Mouse (Mus musculus) T-helper 2 cell (primary cell): Measurements from ENCODE around the gene Rbm5.

Experiments
- in situ Hi-C: fragments of 300-600 bp; cut with MboI, MseI; formaldehyde crosslinking; loops from one replicate; pipeline ENCODE4 v1.15.1; 2025; ENCODE audit warnings: high pct_unique_total_duplicates

Gene Rbm5

GRCm38 (mm10) chr9:107735356-107736184 lies 35.2 kb downstream of the Rbm5 start:
- in situ Hi-C loops = no loop called here

- in situ Hi-C loops = loop anchor here (5.0 kb wide), 1 partner anchor 47 kb away; no protein-coding TSS in a partner anchor
Measured at GRCm38 (mm10) chr9:107734567-107734971, 36.2 kb downstream of the Rbm5 start.

- in situ Hi-C loops = loop anchor here (5.0 kb wide), 1 partner anchor 42 kb away; no protein-coding TSS in a partner anchor
Measured at GRCm38 (mm10) chr9:107729709-107730108, 41.1 kb downstream of the Rbm5 start.

- in situ Hi-C loops = no loop called here
Measured at GRCm38 (mm10) chr9:107728919-107729670, 41.7 kb downstream of the Rbm5 start.

- in situ Hi-C loops = no loop called here
Measured at GRCm38 (mm10) chr9:107727041-107727440, 43.8 kb downstream of the Rbm5 start.

- in situ Hi-C loops = no loop called here
Measured at GRCm38 (mm10) chr9:107724796-107725195, 46.0 kb downstream of the Rbm5 start.

GRCm38 (mm10) chr9:107723794-107724531 lies 46.8 kb downstream of the Rbm5 start:
- in situ Hi-C loops = no loop called here

- in situ Hi-C loops = no loop called here
Measured at GRCm38 (mm10) chr9:107723292-107723691, 47.5 kb downstream of the Rbm5 start.

GRCm38 (mm10) chr9:107718781-107719540 lies 51.8 kb downstream of the Rbm5 start:
- in situ Hi-C loops = no loop called here

GRCm38 (mm10) chr9:107716951-107717350 lies 53.8 kb downstream of the Rbm5 start:
- in situ Hi-C loops = no loop called here

GRCm38 (mm10) chr9:107715632-107716031 lies 55.2 kb downstream of the Rbm5 start:
- in situ Hi-C loops = no loop called here

GRCm38 (mm10) chr9:107714221-107714952 lies 56.4 kb downstream of the Rbm5 start:
- in situ Hi-C loops = no loop called here

- in situ Hi-C loops = loop anchor here (5.0 kb wide), 1 partner anchor 58 kb away; no protein-coding TSS in a partner anchor
Measured at GRCm38 (mm10) chr9:107709697-107710483, 60.9 kb downstream of the Rbm5 start, which contains the start of gene Sema3f. Gene Sema3f (minus strand): TSS chr9:107710475.

- in situ Hi-C loops = loop anchor here (5.0 kb wide), 1 partner anchor 57 kb away; no protein-coding TSS in a partner anchor
Measured at GRCm38 (mm10) chr9:107709096-107709696, 61.6 kb downstream of the Rbm5 start.

GRCm38 (mm10) chr9:107708439-107709095 lies 62.2 kb downstream of the Rbm5 start:
- in situ Hi-C loops = loop anchor here (5.0 kb wide), 1 partner anchor 56 kb away; no protein-coding TSS in a partner anchor

GRCm38 (mm10) chr9:107707701-107708438 lies 62.9 kb downstream of the Rbm5 start:
- in situ Hi-C loops = loop anchor here (5.0 kb wide), 1 partner anchor 56 kb away; no protein-coding TSS in a partner anchor

- in situ Hi-C loops = loop anchor here (5.0 kb wide), 1 partner anchor 54 kb away; no protein-coding TSS in a partner anchor
Measured at GRCm38 (mm10) chr9:107706781-107707211, 64.0 kb downstream of the Rbm5 start.
